Mouse (Mus musculus) intestine, embryonic 15.5 days (tissue): ENCODE data around the gene Sik3. TPM values are rescaled to one million over a fixed set of nuclear protein-coding genes. Genes with fewer than 3 reads are reported as not detected.

Source experiments
- ATAC-seq: fragments of 200-750 bp; cut with Nextera tagmentation; 2 replicates; pipeline ENCODE4 v1.8.0; 2017; ENCODE audit warnings: moderate TSS enrichment, moderate library complexity
- H3K27ac ChIP-seq: fragments of 300-500 bp; sonication (generic); 2 replicates; pipeline ENCODE4 v1.5.1; 2015; ENCODE audit warnings: mild to moderate bottlenecking, inconsistent platforms
- H3K27me3 ChIP-seq: fragments of 300-500 bp; sonication (generic); replicated peaks from 2 replicates; pipeline ENCODE4 v1.6.1; 2015; ENCODE audit warnings: inconsistent platforms
- H3K36me3 ChIP-seq: fragments of 300-500 bp; sonication (generic); 2 replicates; pipeline ENCODE4 v1.6.1; 2015; ENCODE audit warnings: inconsistent platforms
- H3K4me1 ChIP-seq: fragments of 300-500 bp; sonication (generic); replicated peaks from 2 replicates; pipeline ENCODE4 v1.6.1; 2015; ENCODE audit warnings: inconsistent platforms
- H3K4me2 ChIP-seq: fragments of 300-500 bp; sonication (generic); replicated peaks from 2 replicates; pipeline ENCODE4 v1.6.1; 2015; ENCODE audit warnings: mild to moderate bottlenecking, inconsistent platforms
- H3K4me3 ChIP-seq: fragments of 300-500 bp; sonication (generic); replicated peaks from 2 replicates; pipeline ENCODE4 v1.5.1; 2015; ENCODE audit warnings: inconsistent platforms
- H3K9ac ChIP-seq: fragments of 300-500 bp; sonication (generic); 2 replicates; pipeline ENCODE4 v1.6.1; 2015; ENCODE audit warnings: inconsistent platforms
- H3K9me3 ChIP-seq: fragments of 300-500 bp; sonication (generic); 2 replicates; pipeline ENCODE4 v1.6.1; 2016; ENCODE audit warnings: inconsistent platforms
- WGBS: fragments of 180-500 bp; shearing (Covaris S2); methylation state at CpG from one replicate; pipeline ENCODE4 v1.1.7; 2015; 5-methylcytosine and 5-hydroxymethylcytosine counted together
- polyA plus RNA-seq: library from polyadenylated mRNA; unstranded; fragments of >200 nt; fragmentation: Nextera tagmentation; extraction: Ambion mirVana; gene quantifications from 2 replicates; pipeline ENCODE4 v1.2.1, GENCODE M21; 2015

Gene Sik3
- polyA plus RNA-seq, 1 experiment from 2014 or later, result 13.2 TPM

GRCm38 (mm10) chr9:46256658-46257385 lies 244.2 kb downstream of the Sik3 start:
- Histone ChIP-seq H3K36me3 (no peaks in the 10 kb centered on the region), H3K4me2 (no peak overlapping the region), H3K4me3 (no peak overlapping the region), H3K27ac (no peak overlapping the region), H3K9me3 (no peaks in the 10 kb centered on the region), H3K4me1 (no peaks in the 10 kb centered on the region), H3K27me3 (no peaks in the 10 kb centered on the region), H3K9ac (no peak overlapping the region)
- 79% methylated on average over 10 of the region's 10 CpGs for WGBS
- ATAC-seq, result no peak

GRCm38 (mm10) chr9:46257546-46257945 lies 244.9 kb downstream of the Sik3 start:
- Histone ChIP-seq H3K27ac (no peak overlapping the region), H3K9ac (no peak overlapping the region), H3K4me1 (no peaks in the 10 kb centered on the region), H3K27me3 (no peaks in the 10 kb centered on the region), H3K9me3 (no peaks in the 10 kb centered on the region), H3K4me3 (no peak overlapping the region), H3K4me2 (no peak overlapping the region), H3K36me3 (no peaks in the 10 kb centered on the region)
- ATAC-seq, result 0 out of 2 replicates have a peak, but pooled peaks have one; percentile 28
- WGBS, result 84% methylated on average over 3 of the region's 3 CpGs

DNA sequence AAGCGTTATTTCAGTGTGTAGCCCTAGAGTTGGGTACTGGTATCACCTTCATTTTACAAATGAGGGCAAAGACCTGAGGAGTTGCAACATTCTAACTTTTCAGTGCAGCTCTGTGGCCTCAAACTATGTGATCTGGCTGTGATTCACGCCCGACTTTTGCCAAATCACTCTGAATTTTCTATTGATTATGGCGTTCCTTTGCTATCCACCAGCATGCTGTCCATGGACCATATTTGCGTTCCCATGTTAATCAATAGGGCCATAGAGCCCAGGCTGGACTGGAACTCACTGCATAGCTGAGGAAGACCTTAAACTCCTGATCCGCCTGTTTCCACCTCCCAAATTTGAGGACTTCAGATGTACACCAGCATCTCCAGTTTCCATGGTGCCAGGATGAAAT lies 246.5 kb downstream of the Sik3 start:
- WGBS, result 87% methylated on average over 6 of the region's 6 CpGs
- ATAC-seq, result no peak
- no peaks in the 10 kb centered on the region for H3K9me3 ChIP-seq

GRCm38 (mm10) chr9:46261131-46261530 lies 248.5 kb downstream of the Sik3 start:
- no peak for ATAC-seq
- H3K9ac ChIP-seq, result no peak overlapping the region
- no peak overlapping the region for H3K4me3 ChIP-seq
- no peak overlapping the region for H3K27ac ChIP-seq
- H3K4me2 ChIP-seq, result no peak overlapping the region
- no peaks in the 10 kb centered on the region for H3K27me3 ChIP-seq
- no peaks in the 10 kb centered on the region for H3K4me1 ChIP-seq
- 83% methylated on average over 7 of the region's 7 CpGs for WGBS
- no peaks in the 10 kb centered on the region for H3K9me3 ChIP-seq
- H3K36me3 ChIP-seq, result no peaks in the 10 kb centered on the region

More for the DNA sequence above, 246.5 kb downstream of the Sik3 start:
- no peak overlapping the region for H3K9ac ChIP-seq
- no peaks in the 10 kb centered on the region for H3K36me3 ChIP-seq
- H3K4me3 ChIP-seq, result no peak overlapping the region
- no peaks in the 10 kb centered on the region for H3K27me3 ChIP-seq
- H3K4me1 ChIP-seq, result no peaks in the 10 kb centered on the region
- no peak overlapping the region for H3K27ac ChIP-seq
- no peak overlapping the region for H3K4me2 ChIP-seq

DNA sequence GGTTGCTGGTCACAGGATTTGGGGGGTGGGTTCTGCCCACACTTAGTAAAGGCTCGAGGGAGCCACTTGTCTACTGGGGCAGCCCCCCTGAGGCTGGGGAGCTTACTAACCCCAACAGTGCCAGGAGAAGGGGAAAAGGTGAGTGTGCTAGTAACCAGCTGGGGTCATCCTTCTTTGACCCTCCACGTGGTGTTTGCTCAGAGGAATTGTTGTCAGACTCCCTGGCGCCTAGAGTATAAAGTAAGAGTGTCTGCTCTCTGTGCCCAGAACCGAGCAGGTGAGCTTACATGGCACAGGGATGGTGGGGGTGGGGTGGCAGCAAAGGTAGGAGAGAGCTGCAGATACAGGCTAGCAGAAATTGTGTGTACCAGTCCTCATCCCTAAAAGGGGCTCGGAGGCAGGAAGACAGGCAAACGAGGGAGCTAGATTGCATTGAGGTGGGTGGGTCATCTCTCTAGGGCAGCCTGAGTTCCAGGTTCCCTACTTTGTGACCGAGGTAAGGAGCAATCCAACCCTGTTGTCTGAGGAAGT lies 255.8 kb downstream of the Sik3 start, which contains the start of gene Apoa5:
Apoa5 (plus strand) TSS at position 291 of the 531 bp plus-strand sequence.
- peaks cover 15% of the 10 kb centered on the region for H3K27me3 ChIP-seq
- ATAC-seq, result no peak
- no peak within 1 kb of the TSS for H3K27ac ChIP-seq
- H3K4me2 ChIP-seq, result no peak within 1 kb of the TSS
- H3K9me3 ChIP-seq, result no peaks in the 10 kb centered on the region
- no peaks in the 10 kb centered on the region for H3K36me3 ChIP-seq
- WGBS, result 40% methylated on average over 7 of the region's 7 CpGs
- no peak within 1 kb of the TSS for H3K4me3 ChIP-seq
- H3K9ac ChIP-seq, result no peak within 1 kb of the TSS
- H3K4me1 ChIP-seq, result no peaks in the 10 kb centered on the region

DNA sequence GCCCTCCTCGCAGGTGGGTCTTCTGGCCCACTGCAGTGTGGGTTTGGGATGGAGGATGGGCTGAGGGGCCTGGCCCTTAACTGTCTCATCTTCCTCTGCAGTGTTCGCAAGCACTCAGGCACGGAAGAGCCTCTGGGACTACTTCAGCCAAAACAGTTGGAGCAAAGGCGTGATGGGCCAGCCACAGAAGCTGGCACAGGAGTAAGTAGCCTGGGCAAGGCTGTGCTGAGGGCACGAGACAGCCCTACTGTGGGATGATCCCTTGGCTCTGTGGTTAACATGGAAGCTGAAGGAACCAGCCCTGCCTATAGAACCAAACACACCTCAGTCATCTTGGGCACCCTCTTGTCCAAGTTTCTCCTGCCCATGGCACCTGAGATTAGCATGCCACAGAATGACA lies 256.5 kb downstream of the Sik3 start:
- H3K4me1 ChIP-seq, result 0 out of 2 replicates have a peak, but pooled peaks cover 6% of the 10 kb centered on the region
- no peak overlapping the region for H3K27ac ChIP-seq
- H3K9me3 ChIP-seq, result no peaks in the 10 kb centered on the region
- H3K4me3 ChIP-seq, result no peak overlapping the region
- H3K27me3 ChIP-seq, result peaks cover 15% of the 10 kb centered on the region
- no peak overlapping the region for H3K9ac ChIP-seq
- H3K36me3 ChIP-seq, result no peaks in the 10 kb centered on the region
- 85% methylated on average over 5 of the region's 5 CpGs for WGBS
- no peak overlapping the region for H3K4me2 ChIP-seq
- no peak for ATAC-seq

GRCm38 (mm10) chr9:46270782-46271181 lies 258.2 kb downstream of the Sik3 start:
- H3K4me1 ChIP-seq, result 0 out of 2 replicates have a peak, but pooled peaks cover 6% of the 10 kb centered on the region
- H3K9ac ChIP-seq, result no peak overlapping the region
- H3K27me3 ChIP-seq, result peaks cover 15% of the 10 kb centered on the region
- 0 out of 2 replicates have a peak, but pooled peaks cover 10% of the 10 kb centered on the region for H3K36me3 ChIP-seq
- no peak overlapping the region for H3K27ac ChIP-seq
- H3K4me3 ChIP-seq, result no peak overlapping the region
- 95% methylated on average over 4 of the region's 4 CpGs for WGBS
- no peak overlapping the region for H3K4me2 ChIP-seq
- no peaks in the 10 kb centered on the region for H3K9me3 ChIP-seq
- no peak for ATAC-seq

DNA sequence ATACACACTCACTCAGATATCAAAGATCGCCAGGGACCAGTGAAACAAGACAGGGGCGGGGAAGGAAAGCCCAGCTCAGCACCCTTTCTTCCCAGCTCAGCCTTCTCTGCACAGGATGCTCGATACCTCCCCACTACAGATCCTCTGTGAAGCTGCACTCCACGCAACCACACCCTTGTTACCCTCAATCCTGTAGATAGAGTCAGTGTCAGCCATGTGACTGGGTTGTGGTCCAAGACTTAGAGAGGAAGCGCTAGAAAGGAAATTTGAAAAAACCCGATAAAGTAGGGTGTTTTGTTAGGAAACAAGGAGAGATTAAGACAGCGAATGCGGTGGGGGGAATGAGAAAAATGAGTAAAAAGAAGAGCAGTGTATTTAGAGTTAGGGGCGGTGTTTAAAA lies 259.4 kb downstream of the Sik3 start:
- Histone ChIP-seq H3K4me2 (no peak overlapping the region), H3K9me3 (no peaks in the 10 kb centered on the region), H3K27me3 (peaks cover 15% of the 10 kb centered on the region), H3K36me3 (0 out of 2 replicates have a peak, but pooled peaks cover 13% of the 10 kb centered on the region), H3K4me3 (no peak overlapping the region), H3K4me1 (0 out of 2 replicates have a peak, but pooled peaks cover 6% of the 10 kb centered on the region), H3K9ac (no peak overlapping the region), H3K27ac (no peak overlapping the region)
- ATAC-seq, result no peak
- 76% methylated on average over 9 of the region's 9 CpGs for WGBS

DNA sequence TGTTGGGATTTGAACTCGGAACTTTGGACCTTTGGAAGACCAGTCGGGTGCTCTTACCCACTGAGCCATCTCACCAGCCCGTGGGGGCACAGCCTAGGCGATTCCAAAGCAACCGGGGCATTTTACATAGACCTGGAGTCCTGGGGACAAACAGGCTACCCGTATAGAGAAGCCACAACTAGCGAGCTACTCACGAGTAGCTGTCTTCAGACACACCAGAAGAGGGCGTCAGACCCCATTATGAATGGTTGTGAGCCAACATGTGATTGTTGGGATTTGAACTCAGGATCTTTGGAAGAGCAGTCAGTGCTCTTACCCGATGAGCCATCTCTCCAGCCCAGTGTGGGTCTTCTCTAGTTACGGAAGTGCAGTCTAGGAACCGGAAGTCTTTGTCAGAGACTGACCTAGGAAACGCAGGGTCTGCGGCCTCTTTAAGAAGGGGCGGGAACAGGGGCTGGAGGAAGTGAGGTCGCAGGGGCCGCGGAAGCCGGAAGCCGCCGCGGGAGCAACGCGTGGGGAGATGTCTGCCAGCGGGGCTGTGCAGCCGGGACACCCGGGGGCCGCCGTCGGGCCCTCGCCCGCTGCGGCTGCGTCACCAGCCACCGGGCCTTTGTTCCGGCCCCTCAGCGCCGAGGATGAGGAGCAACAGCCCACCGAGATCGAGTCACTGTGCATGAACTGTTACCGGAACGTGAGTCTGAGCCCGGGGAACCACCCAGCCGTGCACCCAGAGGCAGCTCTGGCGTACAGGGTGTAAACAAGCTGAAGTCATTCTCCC lies 260.2 kb downstream of the Sik3 start, which contains the start of gene Zpr1:
Zpr1 (plus strand) TSS at position 388 of the 778 bp plus-strand sequence.
- Histone ChIP-seq H3K4me1 (0 out of 2 replicates have a peak, but pooled peaks cover 6% of the 10 kb centered on the region), H3K4me2 (peak within 1 kb of the TSS; percentile 82), H3K4me3 (peak within 1 kb of the TSS; percentile 94), H3K9ac (peak within 1 kb of the TSS; percentile 64), H3K27ac (peak within 1 kb of the TSS; percentile 54), H3K9me3 (no peaks in the 10 kb centered on the region), H3K27me3 (peaks cover 15% of the 10 kb centered on the region), H3K36me3 (peaks cover 21% of the 10 kb centered on the region; the same call in 1 of the 2 replicates)
- 5% methylated on average over 45 of the region's 45 CpGs for WGBS
- peak; percentile 97 for ATAC-seq

Other genes with a start within 250 kb of the Sik3 start
- 21.1 and 24.9 TPM in 2 replicates for gene Cep164, start 184.1 kb upstream of the Sik3 start, polyA plus RNA-seq
- 20.8 and 22.5 TPM in 2 replicates for gene Bace1, start 174.2 kb upstream of the Sik3 start, polyA plus RNA-seq
- 18.5 and 20.2 TPM in 2 replicates for gene Pcsk7, start 106.3 kb upstream of the Sik3 start, polyA plus RNA-seq
- 36.2 and 36.9 TPM in 2 replicates for gene Rnf214, start 105.9 kb upstream of the Sik3 start, polyA plus RNA-seq
- 304 and 345 TPM in 2 replicates for gene Tagln, start 76.8 kb upstream of the Sik3 start, polyA plus RNA-seq
- gene Sidt2, start 57.6 kb upstream of the Sik3 start, polyA plus RNA-seq, result 36.3 and 39.6 TPM in 2 replicates
- gene Pafah1b2, start 130 bp upstream of the Sik3 start, polyA plus RNA-seq, result 137 and 141 TPM in 2 replicates
- 1,502 and 1,827 TPM in 2 replicates for gene Apoa1, start 215.8 kb downstream of the Sik3 start, polyA plus RNA-seq
- 247 and 325 TPM in 2 replicates for gene Apoc3, start 222.8 kb downstream of the Sik3 start, polyA plus RNA-seq
- gene Apoa4, start 227.9 kb downstream of the Sik3 start, polyA plus RNA-seq, result 576 and 837 TPM in 2 replicates